ENCODE assay signal across 18 mouse cellular contexts in the genomic region with DNA sequence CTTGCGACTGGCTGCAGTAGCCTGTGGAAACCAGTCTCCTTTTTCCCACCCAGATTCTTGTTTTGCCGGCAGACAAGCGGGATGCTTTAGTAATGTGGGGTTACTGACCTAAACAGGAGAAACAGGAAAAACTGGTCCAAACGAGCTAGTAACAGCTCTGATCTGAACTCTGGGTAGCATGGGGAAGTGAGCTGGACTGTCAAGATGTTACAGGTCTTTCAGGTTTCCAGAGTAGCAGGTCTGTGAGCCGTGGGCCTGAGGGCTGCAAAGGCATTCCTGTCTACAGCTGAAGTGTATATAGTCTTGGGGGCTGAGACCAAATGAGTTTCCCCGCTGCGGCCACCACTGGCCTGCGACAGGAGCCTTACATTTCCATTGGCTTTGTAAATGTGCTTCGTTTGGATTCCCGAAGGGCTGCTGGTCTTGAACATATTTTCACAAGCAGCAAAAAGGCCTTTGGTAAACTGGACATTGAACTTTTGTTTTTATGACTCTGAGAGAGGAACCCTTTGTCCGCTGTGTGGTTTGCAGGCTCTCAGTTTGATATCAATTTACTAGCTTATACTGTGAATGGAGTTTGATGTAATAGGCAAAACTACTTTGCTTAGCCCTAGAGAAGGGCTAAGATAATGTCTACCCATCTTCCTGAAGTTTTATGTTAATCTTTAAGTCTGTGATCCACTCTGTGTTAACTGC. TPM values are rescaled to one million over a fixed set of nuclear protein-coding genes. Genes with fewer than 3 reads are reported as not detected.
DNase-seq lines count a peak whose midpoint lies in the region; ATAC-seq lines count a peak whose summit lies in the region.
"Had no signal": no experiment of that assay in that cellular context is flagged by ENCODE, and none has a peak within 500 bp of the region (broad histone marks: within the 10 kb centered on the region; RNA-seq: fewer than 3 reads in every experiment).

No protein-coding gene starts in this region.

- ATAC-seq in hindbrain, embryonic 11.5 days (ENCODE audit: low FRiP score): no peak
- no peak for ATAC-seq in hindbrain, embryonic 12.5 days (ENCODE audit: low FRiP score)
- ATAC-seq in lung, embryonic 16.5 days (ENCODE audit: low read depth): peak; percentile 73
- ATAC-seq in embryonic facial prominence, embryonic 15.5 days (ENCODE audit: insufficient number of reproducible peaks, low FRiP score, low TSS enrichment, low read depth): no peak; the same call in 1 of the 2 replicates
- ATAC-seq in stomach, embryonic 14.5 days (ENCODE audit: insufficient number of reproducible peaks, insufficient read depth, low FRiP score, low read depth): peak; percentile 51; the same call in 1 of the 2 replicates
- ATAC-seq: inflammation-experienced regulatory T-cells, adult 6 months had no signal

- 65% methylated on average over 11 of the region's 11 CpGs for WGBS in hindbrain, embryonic 11.5 days
- 58% methylated on average over 11 of the region's 11 CpGs for WGBS in hindbrain, embryonic 12.5 days
- 48% methylated on average over 11 of the region's 11 CpGs for WGBS in lung, embryonic 16.5 days
- WGBS in embryonic facial prominence, embryonic 15.5 days: 41% methylated on average over 11 of the region's 11 CpGs
- 53% methylated on average over 11 of the region's 11 CpGs for WGBS in stomach, embryonic 14.5 days

- no peaks in the 10 kb centered on the region for H3K27me3 ChIP-seq in hindbrain, embryonic 11.5 days (ENCODE audit: control insufficient read depth, insufficient read depth, low read length)
- H3K27me3 ChIP-seq in hindbrain, embryonic 12.5 days: no peaks in the 10 kb centered on the region
- no peaks in the 10 kb centered on the region for H3K27me3 ChIP-seq in lung, embryonic 16.5 days (ENCODE audit: control insufficient read depth, insufficient read depth, low read depth, low read length)
- H3K27me3 ChIP-seq in embryonic facial prominence, embryonic 15.5 days: no peaks in the 10 kb centered on the region
- no peaks in the 10 kb centered on the region for H3K27me3 ChIP-seq in stomach, embryonic 14.5 days (ENCODE audit: control insufficient read depth, insufficient read depth, low read length)
- H3K27me3 ChIP-seq: forebrain, embryonic 12.5 days; limb, embryonic 13.5 days had no signal

- H3K4me3 ChIP-seq in hindbrain, embryonic 11.5 days (ENCODE audit: low read depth, low read length): no peak overlapping the region
- no peak overlapping the region for H3K4me3 ChIP-seq in hindbrain, embryonic 12.5 days
- H3K4me3 ChIP-seq in lung, embryonic 16.5 days (ENCODE audit: low read length): no peak overlapping the region
- no peak overlapping the region for H3K4me3 ChIP-seq in embryonic facial prominence, embryonic 15.5 days (replicated peaks)
- no peak overlapping the region for H3K4me3 ChIP-seq in stomach, embryonic 14.5 days (ENCODE audit: low read depth, low read length)
- H3K4me3 ChIP-seq: forebrain, embryonic 12.5 days; heart, adult 2 months; limb, embryonic 13.5 days had no signal

- H3K4me1 ChIP-seq in hindbrain, embryonic 11.5 days (replicated peaks; ENCODE audit: control insufficient read depth, insufficient read depth, low read length): no peaks in the 10 kb centered on the region
- 0 out of 2 replicates have a peak, but pooled peaks cover 2% of the 10 kb centered on the region for H3K4me1 ChIP-seq in hindbrain, embryonic 12.5 days
- H3K4me1 ChIP-seq in lung, embryonic 16.5 days (replicated peaks; ENCODE audit: control insufficient read depth, insufficient read depth, low read length): no peaks in the 10 kb centered on the region
- H3K4me1 ChIP-seq in embryonic facial prominence, embryonic 15.5 days: no peaks in the 10 kb centered on the region
- H3K4me1 ChIP-seq in stomach, embryonic 14.5 days (ENCODE audit: control insufficient read depth, insufficient read depth, low read length): no peaks in the 10 kb centered on the region
- H3K4me1 ChIP-seq: forebrain, embryonic 12.5 days had no signal

- H3K27ac ChIP-seq in hindbrain, embryonic 11.5 days (ENCODE audit: low read depth, low read length): 0 out of 2 replicates have a peak overlapping the region, but pooled peaks have one; percentile 1
- H3K27ac ChIP-seq in hindbrain, embryonic 12.5 days: no peak overlapping the region
- peak overlapping the region; percentile 36 for H3K27ac ChIP-seq in lung, embryonic 16.5 days (ENCODE audit: low read length)
- H3K27ac ChIP-seq in embryonic facial prominence, embryonic 15.5 days (replicated peaks): 0 out of 2 replicates have a peak overlapping the region, but pooled peaks have one; percentile 24
- H3K27ac ChIP-seq in stomach, embryonic 14.5 days (ENCODE audit: low read length): no peak overlapping the region; the same call in 1 of the 2 replicates
- H3K27ac ChIP-seq: forebrain, embryonic 12.5 days; heart, adult 2 months; limb, embryonic 13.5 days had no signal

- H3K4me2 ChIP-seq in hindbrain, embryonic 11.5 days (replicated peaks; ENCODE audit: low read depth, low read length): no peak overlapping the region
- H3K4me2 ChIP-seq in hindbrain, embryonic 12.5 days (replicated peaks): no peak overlapping the region
- no peak overlapping the region for H3K4me2 ChIP-seq in lung, embryonic 16.5 days (ENCODE audit: low read depth, low read length)
- H3K4me2 ChIP-seq in embryonic facial prominence, embryonic 15.5 days (replicated peaks): no peak overlapping the region; the same call in 1 of the 2 replicates
- H3K4me2 ChIP-seq in stomach, embryonic 14.5 days (replicated peaks; ENCODE audit: low read depth, low read length): no peak overlapping the region
- H3K4me2 ChIP-seq: forebrain, embryonic 12.5 days; limb, embryonic 13.5 days had no signal

- no peak for DNase-seq in hindbrain, embryonic 11.5 days (ENCODE audit: low spot score)
- DNase-seq in lung, postnatal 10 days: no peak
- DNase-seq in left cerebral cortex, adult 11 months (ENCODE audit: low spot score): no peak
- no peak for DNase-seq in gastrocnemius, postnatal 4 days (ENCODE audit: low spot score in 2 of 2)
- DNase-seq: cerebellum, adult 11 months; heart, adult 2 months; heart, postnatal 36 days; layer of hippocampus, adult 9-11 months; right cerebral cortex, postnatal 14 days had no signal

- H3K9ac ChIP-seq in hindbrain, embryonic 11.5 days (ENCODE audit: low read depth, low read length): no peak overlapping the region
- no peak overlapping the region for H3K9ac ChIP-seq in hindbrain, embryonic 12.5 days
- H3K9ac ChIP-seq in lung, embryonic 16.5 days (ENCODE audit: low read length): no peak overlapping the region
- no peak overlapping the region for H3K9ac ChIP-seq in embryonic facial prominence, embryonic 15.5 days
- H3K9ac ChIP-seq in stomach, embryonic 14.5 days (replicated peaks; ENCODE audit: low read depth, low read length): no peak overlapping the region
- H3K9ac ChIP-seq: forebrain, embryonic 12.5 days; limb, embryonic 13.5 days had no signal

- peaks cover 5% of the 10 kb centered on the region for H3K36me3 ChIP-seq in hindbrain, embryonic 11.5 days (ENCODE audit: control insufficient read depth, insufficient read depth, low read length)
- peaks cover 24% of the 10 kb centered on the region for H3K36me3 ChIP-seq in hindbrain, embryonic 12.5 days
- peaks cover 17% of the 10 kb centered on the region for H3K36me3 ChIP-seq in lung, embryonic 16.5 days (ENCODE audit: control insufficient read depth, insufficient read depth, low read length)
- H3K36me3 ChIP-seq in embryonic facial prominence, embryonic 15.5 days: peaks cover 24% of the 10 kb centered on the region
- peaks cover 19% of the 10 kb centered on the region for H3K36me3 ChIP-seq in stomach, embryonic 14.5 days (ENCODE audit: control insufficient read depth, insufficient read depth, low read length)

- no peaks in the 10 kb centered on the region for H3K9me3 ChIP-seq in hindbrain, embryonic 11.5 days (ENCODE audit: control insufficient read depth, low read length)
- no peaks in the 10 kb centered on the region for H3K9me3 ChIP-seq in hindbrain, embryonic 12.5 days (replicated peaks)
- no peaks in the 10 kb centered on the region for H3K9me3 ChIP-seq in lung, embryonic 16.5 days (ENCODE audit: control insufficient read depth, low read length)
- no peaks in the 10 kb centered on the region for H3K9me3 ChIP-seq in embryonic facial prominence, embryonic 15.5 days (replicated peaks)
- no peaks in the 10 kb centered on the region for H3K9me3 ChIP-seq in stomach, embryonic 14.5 days (ENCODE audit: control insufficient read depth, low read depth, low read length)
- H3K9me3 ChIP-seq: forebrain, embryonic 12.5 days; limb, embryonic 13.5 days had no signal

RNA-seq across cellular contexts. Expression of a gene that starts 17.7 kb away (rescaled TPM):
- polyA plus RNA-seq in hindbrain, embryonic 11.5 days (2014; fragmentation: Nextera tagmentation; extraction: Ambion mirVana): 99.1 and 115 TPM in 2 replicates
- 95.6 and 98.0 TPM in 2 replicates for polyA plus RNA-seq in hindbrain, embryonic 12.5 days (2016; fragmentation: Nextera tagmentation; extraction: Ambion mirVana)
- polyA plus RNA-seq in lung, embryonic 16.5 days (2015; fragmentation: Nextera tagmentation; extraction: Ambion mirVana): 44.7 and 49.4 TPM in 2 replicates
- 60.3 and 68.9 TPM in 2 replicates for polyA plus RNA-seq in embryonic facial prominence, embryonic 15.5 days (2015; fragmentation: Nextera tagmentation; extraction: Ambion mirVana)
- polyA plus RNA-seq in stomach, embryonic 14.5 days (2014; fragmentation: Nextera tagmentation; extraction: Ambion mirVana): 71.7 and 83.9 TPM in 2 replicates
- 10 to 100 TPM; 50.3 to 51.0 TPM for total RNA-seq in gastrocnemius, postnatal 4 days (2021)

RNA-seq across cellular contexts. Expression of a gene that starts 25.2 kb away (rescaled TPM):
- polyA plus RNA-seq in hindbrain, embryonic 11.5 days (2014; fragmentation: Nextera tagmentation; extraction: Ambion mirVana): not detected in 2 replicates
- not detected in 2 replicates for polyA plus RNA-seq in hindbrain, embryonic 12.5 days (2016; fragmentation: Nextera tagmentation; extraction: Ambion mirVana)
- polyA plus RNA-seq in lung, embryonic 16.5 days (2015; fragmentation: Nextera tagmentation; extraction: Ambion mirVana): 0.30 TPM in 1 of 2 replicates, not detected in the other
- polyA plus RNA-seq in embryonic facial prominence, embryonic 15.5 days (2015; fragmentation: Nextera tagmentation; extraction: Ambion mirVana): 0.05 TPM in 1 of 2 replicates, not detected in the other
- 1.00 and 1.1 TPM in 2 replicates for polyA plus RNA-seq in stomach, embryonic 14.5 days (2014; fragmentation: Nextera tagmentation; extraction: Ambion mirVana)
- under 1 TPM; 0.07 to 0.08 TPM for total RNA-seq in gastrocnemius, postnatal 4 days (2021)
- total RNA-seq: heart, adult 2 months; heart, postnatal 36 days; megakaryocyte progenitor cell, adult 5-6 weeks; neutrophil, adult 5-6 weeks had no signal
- polyA plus RNA-seq: forebrain, embryonic 12.5 days; inflammation-experienced regulatory T-cells, adult 6 months had no signal

RNA-seq across cellular contexts. Expression of a gene that starts 54.5 kb away (rescaled TPM):
- polyA plus RNA-seq in hindbrain, embryonic 11.5 days (2014; fragmentation: Nextera tagmentation; extraction: Ambion mirVana): 94.5 and 116 TPM in 2 replicates
- polyA plus RNA-seq in hindbrain, embryonic 12.5 days (2016; fragmentation: Nextera tagmentation; extraction: Ambion mirVana): 84.2 and 89.7 TPM in 2 replicates
- 72.1 and 78.6 TPM in 2 replicates for polyA plus RNA-seq in lung, embryonic 16.5 days (2015; fragmentation: Nextera tagmentation; extraction: Ambion mirVana)
- 77.6 and 78.9 TPM in 2 replicates for polyA plus RNA-seq in embryonic facial prominence, embryonic 15.5 days (2015; fragmentation: Nextera tagmentation; extraction: Ambion mirVana)
- 120 and 131 TPM in 2 replicates for polyA plus RNA-seq in stomach, embryonic 14.5 days (2014; fragmentation: Nextera tagmentation; extraction: Ambion mirVana)
- total RNA-seq in gastrocnemius, postnatal 4 days (2021): 10 to 100 TPM; 34.9 to 41.0 TPM

Comparison
In these comparisons a context has a peak if more than half of its experiments do, and no peak if none do; other contexts are left out.
1. H3K27ac ChIP-seq: peak in hindbrain, embryonic 11.5 days (single experiment), lung, embryonic 16.5 days (single experiment) and embryonic facial prominence, embryonic 15.5 days (single experiment); none in hindbrain, embryonic 12.5 days (single experiment) and stomach, embryonic 14.5 days (single experiment).
2. ATAC-seq: peak in lung, embryonic 16.5 days (single experiment) and stomach, embryonic 14.5 days (single experiment); none in hindbrain, embryonic 11.5 days (single experiment), hindbrain, embryonic 12.5 days (single experiment) and embryonic facial prominence, embryonic 15.5 days (single experiment).